Mouse (Mus musculus): ENCODE results near the gene Opa3. TPM values are rescaled to one million over a fixed set of nuclear protein-coding genes. Genes with fewer than 3 reads are reported as not detected.

Opa3 gene
- polyA plus RNA-seq, 1 experiment from 2014 or later: 23.3 TPM

DNA sequence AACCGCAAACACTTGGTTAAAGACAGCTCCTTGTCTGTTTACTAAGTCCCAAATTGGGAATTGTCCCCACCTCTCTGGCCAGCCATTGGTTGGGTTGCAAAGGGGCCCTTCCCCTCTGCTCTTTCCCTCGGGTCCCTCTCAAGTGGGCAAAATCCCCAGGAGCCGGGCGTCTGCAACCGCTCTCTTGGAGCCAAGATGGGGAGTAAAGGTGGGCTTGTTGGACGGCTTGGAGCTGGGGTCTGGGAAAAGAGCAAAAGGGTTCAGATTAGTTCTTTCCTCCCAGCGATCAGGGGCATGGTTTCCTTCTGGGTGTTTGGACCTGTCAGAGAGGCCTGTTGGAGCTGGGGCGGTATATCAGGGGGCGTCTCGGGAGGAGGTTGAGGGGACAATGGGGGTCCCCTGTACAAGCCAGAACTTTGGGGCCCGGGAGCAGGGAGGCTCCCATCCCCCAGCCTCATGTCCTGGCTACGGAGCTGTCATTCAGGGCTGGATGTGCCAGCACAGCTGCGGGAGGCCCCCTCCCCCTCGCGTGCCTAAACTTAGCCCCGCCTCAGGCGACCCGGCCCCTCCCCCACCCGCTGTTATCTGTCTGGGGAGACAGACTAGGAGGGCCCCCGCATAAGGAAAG lies 62.9 kb downstream of the Opa3 start:
- Histone ChIP-seq H3K36me3 (no peaks in the 10 kb centered on the region), H3K27me3 (replicated peaks) (peaks cover 23% of the 10 kb centered on the region), H3K4me1 (peaks cover 47% of the 10 kb centered on the region), H3K9ac (peak overlapping the region; percentile 70), H3K4me2 (peak overlapping the region; percentile 90), H3K4me3 (peak overlapping the region; percentile 61), H3K27ac (peak overlapping the region; percentile 81), H3K9me3 (replicated peaks) (no peaks in the 10 kb centered on the region)
- WGBS (ENCODE audit: insufficient replicate concordance): under 1% methylated on average over 20 of the region's 20 CpGs
- ATAC-seq: peak; percentile 81

DNA sequence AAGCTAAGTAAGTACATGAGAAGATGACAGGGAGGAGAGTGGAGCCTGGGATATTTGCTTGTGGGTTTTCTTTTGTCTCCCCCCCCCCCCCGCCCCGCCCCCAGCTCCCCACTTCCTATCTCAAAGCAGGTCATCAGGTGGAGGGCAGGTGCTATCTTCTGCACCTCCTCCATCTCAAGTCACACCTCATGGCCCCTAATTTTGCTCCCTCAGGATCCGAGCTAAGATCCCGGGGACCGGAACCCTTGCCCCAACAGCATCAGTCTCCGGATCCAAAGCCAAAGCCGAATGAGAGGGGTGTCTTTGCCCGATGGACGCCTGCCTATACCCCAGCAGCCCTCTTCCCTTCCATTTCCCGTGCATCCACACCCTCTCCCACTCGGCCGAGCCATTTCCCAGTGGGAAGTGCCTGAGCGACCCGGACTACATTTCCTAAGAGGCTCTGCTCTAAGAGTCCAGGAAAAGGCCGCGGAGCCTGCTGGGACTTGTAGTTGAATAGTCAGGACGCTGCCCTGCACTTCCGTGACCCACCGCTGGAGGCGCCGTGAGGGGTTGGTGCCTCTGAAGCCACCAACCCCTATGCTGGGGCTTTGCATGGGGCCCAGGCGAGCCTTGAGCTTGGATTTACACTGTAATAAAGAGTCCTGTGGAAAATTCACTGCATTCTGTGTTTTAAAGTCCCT lies 67.5 kb downstream of the Opa3 start:
- peak overlapping the region; percentile 71 for H3K4me2 ChIP-seq
- ATAC-seq: peak; percentile 35
- peak overlapping the region; percentile 51 for H3K4me3 ChIP-seq
- WGBS (ENCODE audit: insufficient replicate concordance): 11% methylated on average over 22 of the region's 22 CpGs
- peak overlapping the region; percentile 62 for H3K9ac ChIP-seq
- H3K4me1 ChIP-seq: peaks cover 44% of the 10 kb centered on the region
- no peaks in the 10 kb centered on the region; the same call in 1 of the 2 replicates for H3K9me3 ChIP-seq (replicated peaks)
- H3K27ac ChIP-seq: no peak overlapping the region
- no peaks in the 10 kb centered on the region for H3K36me3 ChIP-seq
- H3K27me3 ChIP-seq (replicated peaks): no peaks in the 10 kb centered on the region

DNA sequence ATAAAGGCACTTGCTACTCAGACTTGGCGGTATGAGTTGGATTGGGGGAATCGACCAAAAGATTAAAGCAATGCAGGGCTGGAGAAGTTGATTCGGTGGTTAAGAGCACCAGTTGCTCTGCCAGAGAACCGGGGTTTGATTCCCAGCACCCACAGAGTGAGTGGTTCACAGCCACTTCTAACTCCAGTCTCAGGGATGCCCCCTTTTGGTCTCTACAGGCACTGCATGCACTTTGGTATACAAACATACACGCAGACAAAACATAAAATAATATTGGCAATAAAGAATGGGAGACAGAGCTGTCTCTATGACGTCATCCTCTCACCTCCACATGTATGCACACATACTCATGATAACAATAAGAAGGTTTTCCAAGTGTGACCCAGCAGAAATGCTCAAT lies 68.9 kb downstream of the Opa3 start:
- no peak for ATAC-seq
- Histone ChIP-seq H3K9ac (no peak overlapping the region), H3K4me3 (no peak overlapping the region), H3K4me2 (no peak overlapping the region), H3K36me3 (no peaks in the 10 kb centered on the region), H3K4me1 (peaks cover 38% of the 10 kb centered on the region), H3K27ac (no peak overlapping the region), H3K9me3 (replicated peaks) (no peaks in the 10 kb centered on the region; the same call in 1 of the 2 replicates), H3K27me3 (replicated peaks) (peaks cover 9% of the 10 kb centered on the region)
- 74% methylated on average over 6 of the region's 6 CpGs for WGBS (ENCODE audit: insufficient replicate concordance)

DNA sequence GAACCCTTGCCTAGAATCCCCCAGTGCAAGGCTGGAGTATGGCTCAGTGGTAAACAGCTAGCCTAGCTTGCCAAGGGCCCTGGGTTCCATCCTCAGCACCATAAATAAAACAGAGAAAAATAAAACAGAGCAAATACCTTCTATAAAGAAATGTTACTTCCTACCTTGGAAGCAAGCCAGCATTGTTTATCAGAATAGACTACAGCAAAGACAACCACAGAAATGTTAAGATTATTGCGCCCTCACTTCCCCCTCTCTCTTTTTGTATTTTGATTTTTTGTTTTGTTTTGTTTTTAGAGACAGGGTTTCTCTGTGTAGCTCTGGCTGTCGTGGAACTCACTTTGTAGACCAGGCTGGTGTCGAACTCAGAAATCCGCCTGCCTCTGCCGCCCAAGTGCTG lies 69.7 kb downstream of the Opa3 start:
- Histone ChIP-seq H3K36me3 (no peaks in the 10 kb centered on the region), H3K9me3 (replicated peaks) (no peaks in the 10 kb centered on the region; the same call in 1 of the 2 replicates), H3K9ac (no peak overlapping the region), H3K27ac (no peak overlapping the region), H3K27me3 (replicated peaks) (peaks cover 17% of the 10 kb centered on the region), H3K4me2 (no peak overlapping the region), H3K4me1 (peaks cover 31% of the 10 kb centered on the region), H3K4me3 (no peak overlapping the region)
- 78% methylated on average over 5 of the region's 5 CpGs for WGBS (ENCODE audit: insufficient replicate concordance)
- ATAC-seq: no peak

DNA sequence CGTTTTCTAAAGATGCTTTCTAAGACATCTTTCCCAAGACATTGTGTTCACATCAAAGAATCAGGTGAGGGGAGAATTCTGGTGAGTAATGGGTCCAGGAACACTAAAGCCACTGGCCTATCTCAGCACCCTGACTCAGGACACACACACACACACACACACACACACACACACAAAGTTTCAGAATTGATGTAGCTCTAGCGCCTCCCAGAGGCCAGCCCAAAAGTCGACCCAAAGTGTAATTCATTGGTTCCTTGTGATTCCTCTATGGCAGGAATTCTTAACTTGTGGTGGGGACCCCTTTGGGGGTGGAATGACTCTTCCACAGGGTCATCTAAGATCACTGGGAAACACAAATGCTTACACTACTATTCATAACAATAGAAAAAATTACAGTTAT lies 71.1 kb downstream of the Opa3 start:
- H3K27ac ChIP-seq: no peak overlapping the region
- peaks cover 23% of the 10 kb centered on the region for H3K4me1 ChIP-seq
- no peak overlapping the region for H3K9ac ChIP-seq
- H3K27me3 ChIP-seq (replicated peaks): peaks cover 31% of the 10 kb centered on the region
- H3K9me3 ChIP-seq (replicated peaks): no peaks in the 10 kb centered on the region; the same call in 1 of the 2 replicates
- 16% methylated on average over 3 of the region's 3 CpGs for whole genome bisulfite sequencing (ENCODE audit: insufficient replicate concordance)
- H3K4me2 ChIP-seq: no peak overlapping the region
- no peak overlapping the region for H3K4me3 ChIP-seq
- no peaks in the 10 kb centered on the region for H3K36me3 ChIP-seq
- no peak for ATAC-seq

DNA sequence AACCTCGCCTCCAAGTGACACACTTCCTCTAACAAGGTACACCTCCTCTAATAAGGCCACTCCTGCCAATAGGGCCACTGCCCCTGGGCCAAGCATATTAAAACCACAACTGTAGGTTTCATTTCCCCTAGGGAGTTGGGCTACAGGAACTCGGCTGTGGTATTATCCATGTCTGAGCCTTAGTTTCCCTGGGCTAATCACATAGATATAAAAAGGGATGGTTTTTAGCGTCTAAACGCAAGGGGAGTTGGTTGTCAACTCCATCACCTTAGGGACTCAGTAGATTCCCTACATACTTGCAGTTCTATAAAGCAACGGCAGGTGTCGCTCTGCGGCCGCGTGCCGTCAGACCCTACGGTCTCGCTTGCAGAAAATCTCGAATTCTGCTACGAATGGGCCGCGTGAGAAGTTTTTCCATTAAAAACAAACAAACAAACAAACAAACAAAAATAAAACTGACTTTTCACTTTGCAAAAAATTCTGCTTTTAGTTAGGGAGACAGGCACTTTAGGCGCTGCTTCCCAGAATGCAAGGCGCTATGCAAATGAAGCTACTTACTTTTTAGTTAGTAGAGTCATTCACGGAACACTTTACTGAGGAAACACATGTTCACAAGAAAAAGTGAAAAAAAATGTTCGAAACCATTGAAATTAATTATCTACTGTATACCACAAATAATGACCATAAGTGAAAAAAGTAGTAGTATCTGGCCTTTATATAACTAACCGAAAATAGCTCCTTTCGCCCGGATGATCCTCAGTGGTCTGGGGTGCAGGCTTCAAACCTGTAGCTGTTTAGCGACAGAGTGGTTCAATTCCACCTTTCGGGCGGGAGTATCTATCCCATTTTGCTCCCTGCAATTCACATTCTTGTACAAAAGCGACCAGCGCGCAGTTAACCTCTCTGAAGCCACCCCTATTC lies 72.6 kb downstream of the Opa3 start:
- no peaks in the 10 kb centered on the region for H3K36me3 ChIP-seq
- under 1% methylated on average over 29 of the region's 29 CpGs for WGBS (ENCODE audit: insufficient replicate concordance)
- no peaks in the 10 kb centered on the region; the same call in 1 of the 2 replicates for H3K9me3 ChIP-seq (replicated peaks)
- H3K27ac ChIP-seq: no peak overlapping the region
- peak overlapping the region; percentile 57 for H3K4me3 ChIP-seq
- ATAC-seq: peak; percentile 81
- H3K27me3 ChIP-seq (replicated peaks): peaks cover 46% of the 10 kb centered on the region
- H3K4me2 ChIP-seq: peak overlapping the region; percentile 51
- peak overlapping the region; percentile 45; the same call in 1 of the 2 replicates for H3K9ac ChIP-seq
- H3K4me1 ChIP-seq: peaks cover 25% of the 10 kb centered on the region

DNA sequence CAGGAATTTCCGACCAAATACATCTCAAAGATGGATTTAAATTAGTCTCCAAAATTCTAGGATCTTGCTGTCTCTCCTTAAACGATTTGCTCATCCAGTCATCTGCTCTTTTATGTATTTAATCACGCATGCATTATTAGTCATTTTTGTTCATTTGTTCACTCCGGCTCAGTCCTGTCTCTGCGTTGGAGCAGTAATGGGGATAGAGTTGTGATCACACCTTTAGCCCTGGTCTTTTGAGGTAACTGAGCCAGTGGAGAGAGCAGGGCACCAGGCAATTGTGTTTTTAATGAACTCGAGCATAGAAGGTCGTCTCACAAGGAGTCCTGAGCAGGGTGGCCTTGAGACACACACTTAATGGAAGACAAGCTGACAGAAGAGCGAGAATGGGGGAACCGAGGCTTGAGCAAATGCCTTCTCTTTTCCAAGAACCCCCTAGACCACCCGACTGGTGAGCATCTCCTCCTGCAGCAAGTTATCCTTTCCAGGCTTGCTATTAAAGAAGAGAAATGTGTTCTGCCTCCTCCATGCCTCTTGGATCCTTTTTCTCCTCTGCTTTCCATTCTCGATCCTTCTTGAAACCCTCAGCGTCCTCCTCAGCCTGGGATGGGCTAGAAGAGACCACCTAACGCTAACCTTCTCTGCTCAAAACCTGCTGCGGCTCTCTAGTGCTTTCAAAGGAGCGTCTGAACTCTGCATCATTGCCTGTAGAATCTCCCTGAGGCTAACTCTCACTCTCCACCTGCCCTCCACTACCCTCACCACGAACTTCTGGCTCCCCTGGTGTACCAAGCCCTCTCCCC lies 73.5 kb downstream of the Opa3 start:
- Histone ChIP-seq H3K4me1 (peaks cover 25% of the 10 kb centered on the region), H3K27ac (no peak overlapping the region), H3K9ac (no peak overlapping the region), H3K36me3 (no peaks in the 10 kb centered on the region), H3K4me3 (peak overlapping the region; percentile 57), H3K9me3 (replicated peaks) (no peaks in the 10 kb centered on the region; the same call in 1 of the 2 replicates), H3K27me3 (replicated peaks) (peaks cover 55% of the 10 kb centered on the region), H3K4me2 (peak overlapping the region; percentile 51)
- ATAC-seq: no peak
- WGBS (ENCODE audit: insufficient replicate concordance): 12% methylated on average over 16 of the region's 16 CpGs

DNA sequence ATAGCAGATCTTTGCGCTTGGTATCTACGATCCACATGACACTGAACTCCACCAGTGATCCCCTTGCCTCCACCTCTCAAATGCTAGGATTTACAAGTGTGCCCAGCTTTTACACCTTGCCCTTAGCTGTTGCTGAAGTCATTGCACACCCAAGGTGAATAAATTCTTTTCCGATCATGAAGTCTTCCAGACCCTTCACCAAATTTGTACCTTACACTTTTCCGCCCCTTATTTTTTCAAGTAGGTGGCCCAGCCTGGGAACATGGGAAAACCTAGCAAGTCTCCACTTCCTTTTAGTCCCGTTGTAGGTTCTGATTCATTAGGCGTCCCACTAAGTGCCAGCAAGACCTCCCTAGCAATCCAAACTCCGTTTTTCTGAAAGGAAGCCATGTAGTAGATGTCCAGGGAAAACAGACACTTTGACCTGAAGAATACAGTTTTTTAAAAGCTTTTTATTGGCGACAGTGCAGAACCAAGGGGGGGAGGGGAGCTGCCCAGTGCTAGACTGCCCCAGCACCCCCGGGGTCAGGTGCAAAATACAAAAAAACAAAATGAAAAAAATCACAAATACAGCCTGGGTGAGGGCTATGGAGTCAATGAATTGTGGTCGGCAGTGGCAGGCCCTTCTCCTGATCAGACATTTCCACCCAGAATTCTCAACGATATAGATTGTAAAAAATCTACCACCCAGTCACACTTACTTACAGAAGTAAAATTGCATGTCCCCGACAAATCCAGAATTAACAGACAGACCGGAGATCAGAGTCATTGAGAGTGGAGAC lies 74.3 kb downstream of the Opa3 start:
- peaks cover 25% of the 10 kb centered on the region for H3K4me1 ChIP-seq
- WGBS (ENCODE audit: insufficient replicate concordance): 40% methylated on average over 13 of the region's 13 CpGs
- H3K27ac ChIP-seq: no peak overlapping the region
- H3K4me2 ChIP-seq: no peak overlapping the region
- no peak for ATAC-seq
- H3K9me3 ChIP-seq (replicated peaks): no peaks in the 10 kb centered on the region
- peaks cover 63% of the 10 kb centered on the region for H3K27me3 ChIP-seq (replicated peaks)
- H3K4me3 ChIP-seq: no peak overlapping the region
- no peak overlapping the region for H3K9ac ChIP-seq
- H3K36me3 ChIP-seq: no peaks in the 10 kb centered on the region

DNA sequence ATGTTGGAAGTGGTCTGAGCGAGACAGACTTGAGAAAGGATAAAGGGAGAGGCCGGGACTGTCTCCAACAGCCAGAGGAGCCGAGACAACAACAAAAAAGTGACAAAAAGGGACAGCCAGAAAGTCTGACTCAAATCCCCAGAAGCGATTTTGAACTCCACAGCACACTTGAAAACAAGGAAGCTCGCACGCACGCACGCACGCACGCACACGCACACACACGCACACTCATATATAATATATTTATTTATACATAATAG lies 74.8 kb downstream of the Opa3 start:
- ATAC-seq: no peak
- Histone ChIP-seq H3K27me3 (replicated peaks) (peaks cover 68% of the 10 kb centered on the region), H3K9ac (no peak overlapping the region), H3K36me3 (no peaks in the 10 kb centered on the region), H3K9me3 (replicated peaks) (no peaks in the 10 kb centered on the region), H3K4me2 (no peak overlapping the region), H3K27ac (no peak overlapping the region), H3K4me3 (no peak overlapping the region), H3K4me1 (peaks cover 30% of the 10 kb centered on the region)
- 81% methylated on average over 12 of the region's 12 CpGs for WGBS (ENCODE audit: insufficient replicate concordance)

DNA sequence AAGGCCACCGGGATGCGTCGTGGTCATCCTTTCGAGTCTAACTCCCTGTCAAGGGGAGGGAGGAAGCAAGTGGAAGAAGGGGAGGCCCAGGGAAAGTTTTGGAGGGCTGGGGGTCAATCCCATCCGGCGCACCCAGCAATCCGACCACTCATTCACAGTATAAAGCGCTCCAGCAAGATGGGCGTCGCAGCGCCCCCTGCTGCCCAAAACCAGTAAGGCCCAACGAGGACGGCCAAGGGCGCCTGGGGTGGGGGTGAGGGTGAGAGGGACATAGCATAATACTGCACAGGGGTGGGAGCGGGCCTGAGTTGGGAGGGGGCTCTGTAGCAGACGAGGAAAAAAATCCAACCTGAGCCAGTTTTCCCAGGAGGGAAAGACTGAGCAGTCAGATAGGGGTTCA lies 75.6 kb downstream of the Opa3 start:
- under 1% methylated on average over 16 of the region's 16 CpGs for WGBS (ENCODE audit: insufficient replicate concordance)
- Histone ChIP-seq H3K36me3 (no peaks in the 10 kb centered on the region), H3K4me3 (no peak overlapping the region), H3K4me1 (peaks cover 37% of the 10 kb centered on the region), H3K27me3 (replicated peaks) (peaks cover 68% of the 10 kb centered on the region), H3K9ac (no peak overlapping the region), H3K27ac (no peak overlapping the region), H3K9me3 (replicated peaks) (no peaks in the 10 kb centered on the region), H3K4me2 (peak overlapping the region; percentile 42)
- ATAC-seq: no peak
